Mouse (Mus musculus) E14TG2a.4 (cell line): ENCODE measurements around the gene Ankrd9.

Source experiments
- CTCF ChIP-seq: conservative IDR thresholded peaks from 2 replicates; pipeline ENCODE4 v1.5.1; 2014; ENCODE audit warnings: low read length
- NANOG ChIP-seq: IDR thresholded peaks from 2 replicates; pipeline ENCODE4 v1.6.1; 2014; ENCODE audit warnings: borderline replicate concordance, low read length, mixed read lengths
- POU5F1 ChIP-seq: IDR thresholded peaks from 2 replicates; pipeline ENCODE4 v1.6.1; 2014; ENCODE audit warnings: low read length, borderline replicate concordance

DNA sequence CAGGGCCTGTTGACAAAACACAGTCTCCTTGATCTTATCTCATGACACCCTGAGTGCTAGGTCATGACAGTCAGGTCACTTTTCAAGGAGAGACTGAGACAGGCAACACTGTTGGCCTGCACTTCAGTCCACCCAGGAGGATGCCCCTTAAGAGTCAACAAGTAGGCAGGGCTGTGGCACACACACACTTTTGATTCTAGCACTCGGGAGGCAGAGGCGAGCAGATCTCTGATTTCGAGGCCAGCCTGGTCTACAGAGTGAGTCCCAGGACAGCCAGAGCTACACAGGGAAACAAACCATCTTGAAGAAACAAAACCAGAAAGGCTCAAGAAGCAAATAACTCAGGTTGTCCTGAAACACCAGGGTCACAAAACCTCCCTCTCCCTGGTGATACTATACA lies 10.6 kb upstream of the Ankrd9 start:
- no peak for TF ChIP-seq CTCF
- TF ChIP-seq NANOG: no peak
- no peak for TF ChIP-seq POU5F1
